Mouse (Mus musculus): ENCODE measurements around the gene Gstz1. TPM values are rescaled to one million over a fixed set of nuclear protein-coding genes. Genes with fewer than 3 reads are reported as not detected.

Gstz1 gene
- polyA plus RNA-seq, 1 experiment from 2014 or later: 31.4 TPM

- peaks cover 4% of the 10 kb centered on the region; the same call in 1 of the 2 replicates for H3K4me1 ChIP-seq (replicated peaks)
- peaks cover 28% of the 10 kb centered on the region for H3K36me3 ChIP-seq
- H3K27me3 ChIP-seq (replicated peaks): no peaks in the 10 kb centered on the region
- H3K9ac ChIP-seq: no peak overlapping the region
- ATAC-seq (ENCODE audit: insufficient number of reproducible peaks, low FRiP score): no peak
- 0 out of 2 replicates have a peak, but pooled peaks cover 7% of the 10 kb centered on the region for H3K9me3 ChIP-seq (replicated peaks)
- no peak overlapping the region for H3K4me2 ChIP-seq
- H3K27ac ChIP-seq (ENCODE audit: poor library complexity, severe bottlenecking): no peak overlapping the region
- 67% methylated on average over 7 of the region's 7 CpGs for WGBS
- H3K4me3 ChIP-seq: no peak overlapping the region
Measured at GRCm38 (mm10) chr12:87158099-87158498, 11.1 kb downstream of the Gstz1 start.

- H3K36me3 ChIP-seq: peaks cover 42% of the 10 kb centered on the region
- H3K27me3 ChIP-seq (replicated peaks): no peaks in the 10 kb centered on the region
- H3K9ac ChIP-seq: no peak overlapping the region
- 0 out of 2 replicates have a peak, but pooled peaks cover 6% of the 10 kb centered on the region for H3K9me3 ChIP-seq (replicated peaks)
- peak; percentile 68; the same call in 1 of the 2 replicates for ATAC-seq (ENCODE audit: insufficient number of reproducible peaks, low FRiP score)
- peak overlapping the region; percentile 45; the same call in 1 of the 2 replicates for H3K27ac ChIP-seq (ENCODE audit: poor library complexity, severe bottlenecking)
- H3K4me3 ChIP-seq: no peak overlapping the region
- H3K4me2 ChIP-seq: no peak overlapping the region
- 68% methylated on average over 1 of the region's 1 CpGs for WGBS
- peaks cover 4% of the 10 kb centered on the region; the same call in 1 of the 2 replicates for H3K4me1 ChIP-seq (replicated peaks)
Measured at GRCm38 (mm10) chr12:87160310-87160709, 13.3 kb downstream of the Gstz1 start.

GRCm38 (mm10) chr12:87160815-87161214 lies 13.8 kb downstream of the Gstz1 start:
- peak; percentile 90 for ATAC-seq (ENCODE audit: insufficient number of reproducible peaks, low FRiP score)
- no peak overlapping the region; the same call in 1 of the 2 replicates for H3K27ac ChIP-seq (ENCODE audit: poor library complexity, severe bottlenecking)
- 0 out of 2 replicates have a peak, but pooled peaks cover under 1% of the 10 kb centered on the region for H3K9me3 ChIP-seq (replicated peaks)
- H3K9ac ChIP-seq: no peak overlapping the region
- H3K4me3 ChIP-seq: no peak overlapping the region
- H3K4me2 ChIP-seq: no peak overlapping the region
- H3K27me3 ChIP-seq (replicated peaks): no peaks in the 10 kb centered on the region
- H3K4me1 ChIP-seq (replicated peaks): peaks cover 4% of the 10 kb centered on the region; the same call in 1 of the 2 replicates
- H3K36me3 ChIP-seq: peaks cover 40% of the 10 kb centered on the region
- 80% methylated on average over 5 of the region's 5 CpGs for WGBS

- no peaks in the 10 kb centered on the region for H3K27me3 ChIP-seq (replicated peaks)
- H3K4me3 ChIP-seq: no peak overlapping the region
- peaks cover 12% of the 10 kb centered on the region; the same call in 1 of the 2 replicates for H3K36me3 ChIP-seq
- ATAC-seq (ENCODE audit: insufficient number of reproducible peaks, low FRiP score): no peak
- H3K27ac ChIP-seq (ENCODE audit: poor library complexity, severe bottlenecking): no peak overlapping the region
- WGBS: 56% methylated on average over 4 of the region's 4 CpGs
- H3K9ac ChIP-seq: no peak overlapping the region
- H3K4me2 ChIP-seq: no peak overlapping the region
- H3K4me1 ChIP-seq (replicated peaks): no peaks in the 10 kb centered on the region
- no peaks in the 10 kb centered on the region for H3K9me3 ChIP-seq (replicated peaks)
Measured at GRCm38 (mm10) chr12:87175194-87175946, 28.4 kb downstream of the Gstz1 start.

GRCm38 (mm10) chr12:87177631-87178030 lies 30.7 kb downstream of the Gstz1 start:
- no peaks in the 10 kb centered on the region for H3K4me1 ChIP-seq (replicated peaks)
- no peak overlapping the region for H3K4me2 ChIP-seq
- no peaks in the 10 kb centered on the region for H3K9me3 ChIP-seq (replicated peaks)
- no peak overlapping the region for H3K4me3 ChIP-seq
- H3K27me3 ChIP-seq (replicated peaks): no peaks in the 10 kb centered on the region
- no peak for ATAC-seq (ENCODE audit: insufficient number of reproducible peaks, low FRiP score)
- H3K9ac ChIP-seq: no peak overlapping the region
- 93% methylated on average over 4 of the region's 4 CpGs for WGBS
- H3K27ac ChIP-seq (ENCODE audit: poor library complexity, severe bottlenecking): no peak overlapping the region
- no peaks in the 10 kb centered on the region; the same call in 1 of the 2 replicates for H3K36me3 ChIP-seq

GRCm38 (mm10) chr12:87193008-87193407 lies 46.0 kb downstream of the Gstz1 start:
- no peak for ATAC-seq (ENCODE audit: insufficient number of reproducible peaks, low FRiP score)
- no peaks in the 10 kb centered on the region for H3K4me1 ChIP-seq (replicated peaks)
- H3K9ac ChIP-seq: no peak overlapping the region
- H3K36me3 ChIP-seq: no peaks in the 10 kb centered on the region
- no peak overlapping the region for H3K4me3 ChIP-seq
- H3K9me3 ChIP-seq (replicated peaks): no peaks in the 10 kb centered on the region
- H3K4me2 ChIP-seq: no peak overlapping the region
- no peak overlapping the region for H3K27ac ChIP-seq (ENCODE audit: poor library complexity, severe bottlenecking)
- 87% methylated on average over 3 of the region's 3 CpGs for WGBS
- no peaks in the 10 kb centered on the region for H3K27me3 ChIP-seq (replicated peaks)

- no peak for ATAC-seq (ENCODE audit: insufficient number of reproducible peaks, low FRiP score)
- WGBS: 75% methylated on average over 1 of the region's 1 CpGs
- no peak overlapping the region for H3K9ac ChIP-seq
Measured at GRCm38 (mm10) chr12:87195069-87195468, 48.1 kb downstream of the Gstz1 start.

GRCm38 (mm10) chr12:87196310-87196709 lies 49.3 kb downstream of the Gstz1 start:
- Histone ChIP-seq H3K4me2 (no peak overlapping the region), H3K27ac (ENCODE audit: poor library complexity, severe bottlenecking) (no peak overlapping the region), H3K9me3 (replicated peaks) (no peaks in the 10 kb centered on the region), H3K36me3 (no peaks in the 10 kb centered on the region), H3K4me1 (replicated peaks) (peaks cover 5% of the 10 kb centered on the region; the same call in 1 of the 2 replicates), H3K9ac (no peak overlapping the region), H3K4me3 (no peak overlapping the region), H3K27me3 (replicated peaks) (no peaks in the 10 kb centered on the region)
- no peak for ATAC-seq (ENCODE audit: insufficient number of reproducible peaks, low FRiP score)

More at GRCm38 (mm10) chr12:87195069-87195468, 48.1 kb downstream of the Gstz1 start:
- H3K4me1 ChIP-seq (replicated peaks): peaks cover 5% of the 10 kb centered on the region; the same call in 1 of the 2 replicates
- H3K27me3 ChIP-seq (replicated peaks): no peaks in the 10 kb centered on the region
- H3K4me3 ChIP-seq: no peak overlapping the region
- no peaks in the 10 kb centered on the region for H3K9me3 ChIP-seq (replicated peaks)
- H3K4me2 ChIP-seq: no peak overlapping the region
- H3K36me3 ChIP-seq: no peaks in the 10 kb centered on the region
- H3K27ac ChIP-seq (ENCODE audit: poor library complexity, severe bottlenecking): no peak overlapping the region

GRCm38 (mm10) chr12:87198792-87199191 lies 51.8 kb downstream of the Gstz1 start:
- Histone ChIP-seq H3K9ac (peak overlapping the region; percentile 84; the same call in 1 of the 2 replicates), H3K4me2 (peak overlapping the region; percentile 86), H3K27ac (ENCODE audit: poor library complexity, severe bottlenecking) (no peak overlapping the region), H3K36me3 (no peaks in the 10 kb centered on the region), H3K4me1 (replicated peaks) (peaks cover 5% of the 10 kb centered on the region; the same call in 1 of the 2 replicates), H3K9me3 (replicated peaks) (no peaks in the 10 kb centered on the region), H3K4me3 (peak overlapping the region; percentile 68), H3K27me3 (replicated peaks) (no peaks in the 10 kb centered on the region)
- 55% methylated on average over 6 of the region's 6 CpGs for WGBS
- no peak for ATAC-seq (ENCODE audit: insufficient number of reproducible peaks, low FRiP score)

- Histone ChIP-seq H3K4me2 (peak within 1 kb of the TSS; percentile 86), H3K36me3 (no peaks in the 10 kb centered on the region), H3K27ac (ENCODE audit: poor library complexity, severe bottlenecking) (peak within 1 kb of the TSS; percentile 6; the same call in 1 of the 2 replicates), H3K27me3 (replicated peaks) (no peaks in the 10 kb centered on the region), H3K9me3 (replicated peaks) (no peaks in the 10 kb centered on the region), H3K4me3 (peak within 1 kb of the TSS; percentile 68), H3K9ac (peak within 1 kb of the TSS; percentile 84), H3K4me1 (replicated peaks) (peaks cover 5% of the 10 kb centered on the region; the same call in 1 of the 2 replicates)
- WGBS: under 1% methylated on average over 29 of the region's 38 CpGs
- peak; percentile 52 for ATAC-seq (ENCODE audit: insufficient number of reproducible peaks, low FRiP score)
Measured at GRCm38 (mm10) chr12:87199206-87199972, 52.4 kb downstream of the Gstz1 start, which contains the start of gene Samd15. Samd15 (plus strand) TSS chr12:87199723.

Data from heart, embryonic 12.5 days (tissue).